Mouse (Mus musculus): ENCODE measurements at regions not wholly inside any gene's neighbourhood (a gene's known extent, or its start where the extent isn't known, plus 50 kb on each side); places are given as distances from the start of the nearest gene placed in this dataset.
A peak's percentile ranks its signal among the peaks of the same experiment; 100 is the strongest.

DNA sequence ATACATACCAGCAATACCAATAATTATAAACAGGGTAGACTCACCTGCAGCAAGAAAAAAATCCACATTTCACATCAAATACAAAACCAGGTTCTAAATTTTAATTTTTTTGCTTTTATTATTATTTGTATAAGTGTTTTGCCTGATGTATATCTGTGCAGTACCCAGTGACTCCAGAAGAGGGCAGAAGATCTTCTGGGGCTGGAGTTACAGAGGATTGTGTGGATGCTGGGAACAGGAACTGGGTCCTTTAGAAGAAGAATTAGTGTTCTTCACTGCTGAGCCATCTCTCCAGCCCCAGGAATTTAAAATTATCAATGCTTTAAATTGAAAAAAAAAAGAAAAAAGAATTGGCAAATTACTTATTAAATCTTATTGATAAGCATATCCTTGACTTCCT lies 71.7 kb upstream of the Ccdc39 start:
- ATAC-seq (ENCODE audit: low read depth), result no peak
- Histone ChIP-seq H3K4me3 (ENCODE audit: low read depth, low read length) (no peak overlapping the region), H3K9ac (ENCODE audit: low read depth, low read length) (no peak overlapping the region), H3K27ac (ENCODE audit: low read length) (no peak overlapping the region), H3K9me3 (replicated peaks; ENCODE audit: control insufficient read depth, low read length) (no peaks in the 10 kb centered on the region), H3K36me3 (ENCODE audit: control insufficient read depth, insufficient read depth) (no peaks in the 10 kb centered on the region), H3K4me1 (ENCODE audit: control insufficient read depth, low read depth, low read length) (no peaks in the 10 kb centered on the region), H3K27me3 (ENCODE audit: control insufficient read depth, insufficient read depth, low read depth, low read length) (no peaks in the 10 kb centered on the region), H3K4me2 (ENCODE audit: low read depth, low read length) (no peak overlapping the region)

DNA sequence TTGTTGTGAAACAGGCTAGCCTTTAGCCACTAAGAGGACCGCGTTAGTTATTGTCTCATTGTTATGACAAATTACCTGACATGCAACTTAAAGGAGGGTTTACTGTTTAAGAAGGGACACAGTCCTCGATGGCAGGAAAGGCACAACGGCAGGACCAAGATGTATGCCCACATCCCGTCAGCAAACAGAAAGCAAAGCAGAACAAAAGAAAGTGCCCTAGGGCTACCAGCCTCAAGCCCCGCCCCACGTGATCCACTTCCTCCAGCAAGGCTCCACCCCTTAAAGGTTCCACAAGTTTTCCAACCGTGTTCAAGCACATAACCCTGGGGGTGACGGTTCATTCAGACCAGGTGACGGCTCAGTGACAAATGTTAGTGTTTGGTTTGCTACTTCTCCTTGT lies 72.2 kb upstream of the Ccdc39 start:
- Histone ChIP-seq H3K36me3 (ENCODE audit: control insufficient read depth, insufficient read depth) (no peaks in the 10 kb centered on the region), H3K27ac (ENCODE audit: low read length) (no peak overlapping the region), H3K27me3 (ENCODE audit: control insufficient read depth, insufficient read depth, low read depth, low read length) (no peaks in the 10 kb centered on the region), H3K4me3 (ENCODE audit: low read depth, low read length) (no peak overlapping the region), H3K9ac (ENCODE audit: low read depth, low read length) (no peak overlapping the region), H3K9me3 (replicated peaks; ENCODE audit: control insufficient read depth, low read length) (no peaks in the 10 kb centered on the region), H3K4me1 (ENCODE audit: control insufficient read depth, low read depth, low read length) (no peaks in the 10 kb centered on the region), H3K4me2 (ENCODE audit: low read depth, low read length) (no peak overlapping the region)
- no peak for ATAC-seq (ENCODE audit: low read depth)
- WGBS (ENCODE audit: insufficient replicate concordance), result 70% methylated on average over 10 of the region's 10 CpGs

DNA sequence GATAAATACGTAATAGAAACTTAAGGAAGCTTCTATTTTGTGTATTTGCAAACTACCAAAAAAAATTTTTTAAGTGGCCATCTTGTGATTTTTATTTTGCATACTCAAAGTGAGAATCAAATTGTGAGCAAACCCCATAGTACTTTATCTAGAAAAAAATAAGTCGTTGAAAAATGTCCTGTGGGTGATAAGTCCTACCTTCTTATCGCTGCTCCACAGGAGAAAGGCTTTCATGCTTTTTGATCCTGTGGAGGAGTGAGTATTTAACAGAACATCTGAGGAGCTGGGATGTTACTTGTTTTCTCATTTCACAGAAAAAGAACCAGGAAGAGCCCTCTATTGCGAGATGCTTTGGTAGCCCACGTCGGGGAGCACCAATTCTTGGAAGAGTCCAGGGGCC lies 72.7 kb upstream of the Ccdc39 start:
- Histone ChIP-seq H3K4me2 (ENCODE audit: low read depth, low read length) (no peak overlapping the region), H3K27me3 (ENCODE audit: control insufficient read depth, insufficient read depth, low read depth, low read length) (no peaks in the 10 kb centered on the region), H3K9ac (ENCODE audit: low read depth, low read length) (no peak overlapping the region), H3K36me3 (ENCODE audit: control insufficient read depth, insufficient read depth) (no peaks in the 10 kb centered on the region), H3K9me3 (replicated peaks; ENCODE audit: control insufficient read depth, low read length) (no peaks in the 10 kb centered on the region), H3K4me3 (ENCODE audit: low read depth, low read length) (no peak overlapping the region), H3K27ac (ENCODE audit: low read length) (no peak overlapping the region), H3K4me1 (ENCODE audit: control insufficient read depth, low read depth, low read length) (no peaks in the 10 kb centered on the region)
- ATAC-seq (ENCODE audit: low read depth), result no peak
- 63% methylated on average over 6 of the region's 6 CpGs for WGBS (ENCODE audit: insufficient replicate concordance)

DNA sequence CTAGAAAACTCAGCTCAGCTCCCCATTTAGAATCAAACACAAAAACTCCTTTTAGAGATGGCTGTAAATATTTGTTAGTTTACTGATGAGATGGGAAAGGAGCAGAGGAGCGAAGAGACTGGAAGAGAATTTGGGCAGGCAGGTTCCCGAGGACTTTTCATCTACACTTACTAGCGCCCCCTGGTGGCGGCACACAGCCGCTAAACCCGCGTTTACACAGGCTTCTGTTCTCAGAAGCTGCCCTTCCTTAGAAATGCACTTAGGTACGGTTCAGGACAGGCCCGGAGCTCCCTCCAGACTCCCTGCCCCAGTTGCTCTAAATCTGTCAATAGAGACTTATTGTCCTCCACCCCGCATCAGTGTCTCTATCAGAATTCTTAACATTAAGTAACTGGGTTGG lies 74.7 kb upstream of the Ccdc39 start:
- no peak for ATAC-seq (ENCODE audit: low read depth)

DNA sequence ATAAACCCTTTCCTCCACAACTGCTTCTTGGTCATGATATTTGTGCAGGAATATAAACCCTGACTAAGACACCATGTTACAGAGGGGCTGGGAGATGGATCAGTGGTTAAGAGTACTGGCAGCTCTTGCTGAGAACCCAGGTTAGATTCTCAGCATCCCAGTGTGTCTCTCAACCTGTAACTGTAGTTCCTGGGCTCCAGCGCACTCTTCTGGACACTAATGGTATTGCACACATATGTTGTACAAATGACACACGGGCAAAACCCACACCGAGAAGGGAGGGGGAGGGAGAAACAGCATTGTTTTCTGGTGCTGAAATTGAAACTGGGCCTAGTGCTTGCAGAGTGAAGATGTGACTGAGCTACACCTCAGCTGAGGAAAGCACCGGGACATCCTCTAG lies 81.0 kb upstream of the Ccdc39 start:
- 73% methylated on average over 4 of the region's 4 CpGs for WGBS (ENCODE audit: insufficient replicate concordance)
- Histone ChIP-seq H3K9me3 (replicated peaks; ENCODE audit: control insufficient read depth, low read length) (no peaks in the 10 kb centered on the region), H3K27ac (ENCODE audit: low read length) (no peak overlapping the region), H3K27me3 (ENCODE audit: control insufficient read depth, insufficient read depth, low read depth, low read length) (no peaks in the 10 kb centered on the region), H3K4me2 (ENCODE audit: low read depth, low read length) (no peak overlapping the region), H3K9ac (ENCODE audit: low read depth, low read length) (no peak overlapping the region), H3K4me1 (ENCODE audit: control insufficient read depth, low read depth, low read length) (no peaks in the 10 kb centered on the region), H3K4me3 (ENCODE audit: low read depth, low read length) (no peak overlapping the region), H3K36me3 (ENCODE audit: control insufficient read depth, insufficient read depth) (no peaks in the 10 kb centered on the region)
- no peak for ATAC-seq (ENCODE audit: low read depth)

More for the DNA sequence above, 74.7 kb upstream of the Ccdc39 start:
- Histone ChIP-seq H3K27me3 (ENCODE audit: control insufficient read depth, insufficient read depth, low read depth, low read length) (no peaks in the 10 kb centered on the region), H3K27ac (ENCODE audit: low read length) (no peak overlapping the region), H3K36me3 (ENCODE audit: control insufficient read depth, insufficient read depth) (no peaks in the 10 kb centered on the region), H3K9me3 (replicated peaks; ENCODE audit: control insufficient read depth, low read length) (no peaks in the 10 kb centered on the region), H3K4me1 (ENCODE audit: control insufficient read depth, low read depth, low read length) (no peaks in the 10 kb centered on the region), H3K9ac (ENCODE audit: low read depth, low read length) (no peak overlapping the region), H3K4me2 (ENCODE audit: low read depth, low read length) (no peak overlapping the region), H3K4me3 (ENCODE audit: low read depth, low read length) (no peak overlapping the region)
- WGBS (ENCODE audit: insufficient replicate concordance), result 5% methylated on average over 10 of the region's 10 CpGs

DNA sequence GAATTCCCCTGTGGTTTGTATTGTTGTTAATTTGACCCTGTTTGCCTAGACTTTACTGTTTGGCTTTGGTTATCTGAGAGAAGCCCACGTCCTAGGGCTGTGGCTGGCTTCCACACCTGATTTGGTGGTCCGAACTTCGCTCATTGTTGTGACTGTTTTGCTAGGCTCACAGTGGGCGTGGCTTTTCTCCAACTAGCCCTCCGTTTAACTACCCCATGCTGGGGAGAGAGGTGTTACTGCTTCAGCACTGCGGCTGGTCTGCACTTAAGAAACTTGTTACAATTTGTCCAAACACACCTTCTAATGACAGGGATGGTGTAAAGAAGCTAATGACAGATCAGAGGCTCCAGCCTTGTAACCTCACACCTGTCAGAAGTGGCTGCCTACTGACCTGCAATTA lies 64.7 kb upstream of the Fxr1 start:
- WGBS (ENCODE audit: insufficient replicate concordance), result 4% methylated on average over 6 of the region's 6 CpGs
- no peak for ATAC-seq (ENCODE audit: low read depth)
- H3K4me1 ChIP-seq (ENCODE audit: control insufficient read depth, low read depth, low read length), result peaks cover 2% of the 10 kb centered on the region; the same call in 1 of the 2 replicates
- no peaks in the 10 kb centered on the region for H3K36me3 ChIP-seq (ENCODE audit: control insufficient read depth, insufficient read depth)
- H3K9me3 ChIP-seq (replicated peaks; ENCODE audit: control insufficient read depth, low read length), result no peaks in the 10 kb centered on the region
- no peaks in the 10 kb centered on the region for H3K27me3 ChIP-seq (ENCODE audit: control insufficient read depth, insufficient read depth, low read depth, low read length)
- no peak overlapping the region for H3K4me3 ChIP-seq (ENCODE audit: low read depth, low read length)
- no peak overlapping the region for H3K27ac ChIP-seq (ENCODE audit: low read length)
- H3K4me2 ChIP-seq (ENCODE audit: low read depth, low read length), result no peak overlapping the region
- no peak overlapping the region for H3K9ac ChIP-seq (ENCODE audit: low read depth, low read length)

DNA sequence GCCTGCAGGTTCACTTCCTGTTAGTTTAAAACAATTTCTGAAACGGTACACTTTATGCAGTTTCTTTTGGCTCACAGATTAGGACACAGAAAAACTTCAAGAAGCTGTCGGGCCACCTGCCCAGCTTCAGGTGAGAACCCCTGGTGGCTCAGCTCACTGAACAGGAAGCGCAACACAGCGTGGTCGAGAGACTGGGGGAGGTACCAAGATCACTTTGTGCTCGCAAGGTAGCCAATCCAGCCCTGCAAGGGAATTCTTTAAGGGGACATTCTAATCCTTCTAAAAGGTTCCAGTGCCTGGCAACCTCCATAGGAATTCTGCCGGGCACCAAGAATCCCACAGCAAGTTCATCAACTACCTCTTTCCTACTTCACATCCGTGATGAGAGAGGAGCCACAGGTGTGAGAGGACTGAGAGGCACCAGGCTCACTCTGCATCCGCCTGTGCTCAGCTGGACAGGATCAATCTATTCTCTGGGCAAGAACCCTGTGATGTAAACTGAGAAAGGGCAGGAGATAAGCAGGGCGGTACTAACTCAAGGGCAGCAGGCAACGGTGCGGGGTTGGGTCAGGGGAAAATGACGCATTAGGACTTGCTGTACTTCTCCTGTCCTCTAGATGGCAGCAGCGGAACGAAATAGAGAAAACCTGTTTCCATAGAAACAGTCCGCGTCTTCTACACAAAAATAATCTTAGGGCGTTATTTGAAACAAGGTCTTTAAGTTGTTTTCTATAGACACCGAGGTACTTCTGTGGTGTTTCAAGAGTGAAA lies 63.7 kb upstream of the Fxr1 start:
- H3K36me3 ChIP-seq (ENCODE audit: control insufficient read depth, insufficient read depth), result no peaks in the 10 kb centered on the region
- H3K4me2 ChIP-seq (ENCODE audit: low read depth, low read length), result no peak overlapping the region
- H3K27me3 ChIP-seq (ENCODE audit: control insufficient read depth, insufficient read depth, low read depth, low read length), result no peaks in the 10 kb centered on the region
- H3K9ac ChIP-seq (ENCODE audit: low read depth, low read length), result no peak overlapping the region
- no peak overlapping the region for H3K27ac ChIP-seq (ENCODE audit: low read length)
- peaks cover 2% of the 10 kb centered on the region; the same call in 1 of the 2 replicates for H3K4me1 ChIP-seq (ENCODE audit: control insufficient read depth, low read depth, low read length)
- H3K9me3 ChIP-seq (replicated peaks; ENCODE audit: control insufficient read depth, low read length), result no peaks in the 10 kb centered on the region
- ATAC-seq (ENCODE audit: low read depth), result peak; percentile 45; the same call in 1 of the 2 replicates
- no peak overlapping the region for H3K4me3 ChIP-seq (ENCODE audit: low read depth, low read length)
- 2% methylated on average over 19 of the region's 19 CpGs for WGBS (ENCODE audit: insufficient replicate concordance)

DNA sequence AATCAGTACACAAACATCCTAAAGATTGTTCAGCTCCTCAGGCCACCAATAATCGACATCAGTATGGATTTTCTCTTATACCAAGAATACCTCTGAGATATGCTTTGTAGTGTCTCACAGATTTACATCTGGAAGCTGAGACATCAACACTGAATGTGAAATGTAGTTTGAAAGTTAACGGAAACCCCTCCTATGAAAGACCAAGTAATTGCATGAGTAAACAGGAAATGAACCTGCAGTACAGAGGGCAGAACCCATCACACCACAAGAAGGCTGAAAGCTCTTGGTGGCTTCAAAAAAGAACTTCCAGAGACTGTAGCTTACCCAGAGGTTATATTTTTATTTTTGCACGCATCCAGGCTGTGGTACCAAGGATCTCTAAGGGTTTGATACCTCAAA lies 63.1 kb upstream of the Fxr1 start:
- 29% methylated on average over 3 of the region's 3 CpGs for WGBS (ENCODE audit: insufficient replicate concordance)
- H3K9ac ChIP-seq (ENCODE audit: low read depth, low read length), result no peak overlapping the region
- H3K4me3 ChIP-seq (ENCODE audit: low read depth, low read length), result no peak overlapping the region
- H3K4me1 ChIP-seq (ENCODE audit: control insufficient read depth, low read depth, low read length), result peaks cover 2% of the 10 kb centered on the region; the same call in 1 of the 2 replicates
- H3K9me3 ChIP-seq (replicated peaks; ENCODE audit: control insufficient read depth, low read length), result no peaks in the 10 kb centered on the region
- H3K36me3 ChIP-seq (ENCODE audit: control insufficient read depth, insufficient read depth), result no peaks in the 10 kb centered on the region
- H3K27ac ChIP-seq (ENCODE audit: low read length), result no peak overlapping the region
- no peaks in the 10 kb centered on the region for H3K27me3 ChIP-seq (ENCODE audit: control insufficient read depth, insufficient read depth, low read depth, low read length)
- no peak overlapping the region for H3K4me2 ChIP-seq (ENCODE audit: low read depth, low read length)
- no peak for ATAC-seq (ENCODE audit: low read depth)

DNA sequence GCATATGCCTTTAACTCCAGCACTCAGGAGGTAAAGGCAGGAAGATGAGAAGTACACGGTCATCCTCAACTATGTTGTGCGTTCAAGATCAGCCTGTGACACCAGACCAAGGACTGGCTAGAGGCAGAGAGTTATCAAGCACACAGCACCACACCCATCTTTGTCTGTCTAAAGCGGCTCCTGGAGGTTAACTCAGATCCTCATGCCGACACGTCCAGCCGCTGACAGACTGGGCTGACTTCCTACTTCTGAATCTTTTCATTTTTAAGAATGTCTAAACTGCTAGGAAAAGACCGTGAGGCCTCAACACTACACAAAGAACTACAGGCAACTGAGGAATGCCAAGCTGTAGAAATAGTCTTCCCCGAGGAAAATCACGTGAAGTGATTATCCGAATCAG lies 62.1 kb upstream of the Fxr1 start:
- H3K27ac ChIP-seq (ENCODE audit: low read length), result no peak overlapping the region
- no peaks in the 10 kb centered on the region for H3K27me3 ChIP-seq (ENCODE audit: control insufficient read depth, insufficient read depth, low read depth, low read length)
- H3K9ac ChIP-seq (ENCODE audit: low read depth, low read length), result no peak overlapping the region
- no peaks in the 10 kb centered on the region for H3K36me3 ChIP-seq (ENCODE audit: control insufficient read depth, insufficient read depth)
- no peak overlapping the region for H3K4me2 ChIP-seq (ENCODE audit: low read depth, low read length)
- WGBS (ENCODE audit: insufficient replicate concordance), result 52% methylated on average over 10 of the region's 10 CpGs
- H3K4me3 ChIP-seq (ENCODE audit: low read depth, low read length), result no peak overlapping the region
- no peak for ATAC-seq (ENCODE audit: low read depth)
- H3K4me1 ChIP-seq (ENCODE audit: control insufficient read depth, low read depth, low read length), result peaks cover 2% of the 10 kb centered on the region; the same call in 1 of the 2 replicates
- H3K9me3 ChIP-seq (replicated peaks; ENCODE audit: control insufficient read depth, low read length), result no peaks in the 10 kb centered on the region

Data from liver, embryonic 16.5 days (tissue).